Mouse (Mus musculus) embryonic facial prominence, embryonic 15.5 days (tissue): Measurements from ENCODE around the gene Tlr4. TPM values are rescaled to one million over a fixed set of nuclear protein-coding genes. Genes with fewer than 3 reads are reported as not detected.
A peak's percentile ranks its signal among the peaks of the same experiment; 100 is the strongest.

Source experiments
- ATAC-seq: fragments of 200-750 bp; cut with Nextera tagmentation; 2 replicates; pipeline ENCODE4 v1.8.0; 2017; ENCODE audit warnings: low read depth, moderate TSS enrichment; ENCODE audit not compliant: insufficient number of reproducible peaks, low FRiP score, low TSS enrichment
- H3K27ac ChIP-seq: fragments of 300-500 bp; sonication (generic); replicated peaks from 2 replicates; pipeline ENCODE4 v1.5.1; 2015; ENCODE audit warnings: mild to moderate bottlenecking, inconsistent platforms
- H3K27me3 ChIP-seq: fragments of 300-500 bp; sonication (generic); 2 replicates; pipeline ENCODE4 v1.6.1; 2015; ENCODE audit warnings: inconsistent platforms
- H3K36me3 ChIP-seq: fragments of 300-500 bp; sonication (generic); 2 replicates; pipeline ENCODE4 v1.6.1; 2015; ENCODE audit warnings: mild to moderate bottlenecking, inconsistent platforms
- H3K4me1 ChIP-seq: fragments of 300-500 bp; sonication (generic); 2 replicates; pipeline ENCODE4 v1.6.1; 2015; ENCODE audit warnings: inconsistent platforms
- H3K4me2 ChIP-seq: fragments of 300-500 bp; sonication (generic); replicated peaks from 2 replicates; pipeline ENCODE4 v1.6.1; 2015; ENCODE audit warnings: mild to moderate bottlenecking, inconsistent platforms
- H3K4me3 ChIP-seq: fragments of 300-500 bp; sonication (generic); replicated peaks from 2 replicates; pipeline ENCODE4 v1.5.1; 2015; ENCODE audit warnings: mild to moderate bottlenecking, inconsistent platforms
- H3K9ac ChIP-seq: fragments of 300-500 bp; sonication (generic); 2 replicates; pipeline ENCODE4 v1.6.1; 2015; ENCODE audit warnings: inconsistent platforms
- H3K9me3 ChIP-seq: fragments of 300-500 bp; sonication (generic); replicated peaks from 2 replicates; pipeline ENCODE4 v1.6.1; 2016; ENCODE audit warnings: inconsistent platforms
- WGBS: fragments of 180-500 bp; shearing (Covaris S2); methylation state at CpG from one replicate; pipeline ENCODE4 v1.1.7; 2015; 5-methylcytosine and 5-hydroxymethylcytosine counted together
- polyA plus RNA-seq: library from polyadenylated mRNA; unstranded; fragments of >200 nt; fragmentation: Nextera tagmentation; extraction: Ambion mirVana; gene quantifications from 2 replicates; pipeline ENCODE4 v1.2.1, GENCODE M21; 2015

The Tlr4 gene
- polyA plus RNA-seq = 1.7 and 2.3 TPM in 2 replicates

DNA sequence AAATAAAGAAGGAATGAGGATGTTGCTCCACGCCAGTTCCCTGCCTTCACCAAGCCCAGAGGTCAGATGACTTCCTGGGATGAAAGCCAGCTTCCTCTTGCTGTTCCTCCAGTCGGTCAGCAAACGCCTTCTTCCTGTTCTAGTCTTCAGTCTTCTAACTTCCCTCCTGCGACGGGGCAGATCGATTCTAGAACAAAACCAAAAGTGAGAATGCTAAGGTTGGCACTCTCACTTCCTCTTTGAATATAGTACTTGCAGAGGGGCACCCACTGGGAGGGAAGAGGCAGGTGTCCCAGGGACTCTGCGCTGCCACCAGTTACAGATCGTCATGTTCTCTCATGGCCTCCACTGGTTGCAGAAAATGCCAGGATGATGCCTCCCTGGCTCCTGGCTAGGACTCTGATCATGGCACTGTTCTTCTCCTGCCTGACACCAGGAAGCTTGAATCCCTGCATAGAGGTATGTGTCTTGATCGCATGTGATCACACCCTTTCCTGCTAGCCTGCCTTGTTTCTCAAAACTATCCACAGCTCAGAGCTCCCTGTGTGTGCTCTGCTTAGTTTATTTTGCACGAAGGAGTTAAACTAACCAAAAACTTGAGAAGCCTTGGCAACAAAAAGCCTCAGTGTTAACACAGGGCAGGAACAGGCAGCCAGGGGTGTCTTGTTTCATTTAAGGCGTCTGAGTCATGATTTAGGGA, at the start of gene Tlr4:
Gene Tlr4, plus strand, starts transcription at position 122 of the 700 bp plus-strand sequence.
- ATAC-seq = peak; percentile 60
- no peak within 1 kb of the TSS; the same call in 1 of the 2 replicates for H3K9ac ChIP-seq
- WGBS = 40% methylated on average over 11 of the region's 11 CpGs

DNA sequence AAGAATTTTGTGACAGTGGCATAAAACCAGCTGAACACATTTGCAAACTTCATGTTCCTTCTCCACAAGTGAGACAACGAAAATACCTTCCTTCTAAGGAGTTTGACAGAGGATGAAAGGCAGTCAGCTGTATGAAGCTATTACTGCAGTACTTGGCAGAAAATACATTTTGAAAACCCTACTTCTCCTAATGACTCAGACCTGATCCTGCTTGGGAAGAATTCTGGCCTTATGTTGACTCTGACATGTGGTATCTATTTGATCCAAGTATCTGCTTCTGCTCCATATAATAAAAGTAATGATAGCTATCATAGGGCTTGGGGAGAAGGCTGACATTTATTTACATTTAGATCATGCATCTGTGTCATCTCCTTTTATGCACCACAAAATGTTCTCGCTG, 33.1 kb upstream of the Tlr4 start:
- Histone ChIP-seq H3K36me3 (no peaks in the 10 kb centered on the region), H3K27me3 (no peaks in the 10 kb centered on the region), H3K27ac (no peak overlapping the region), H3K4me1 (no peaks in the 10 kb centered on the region), H3K4me3 (no peak overlapping the region), H3K4me2 (no peak overlapping the region), H3K9ac (no peak overlapping the region), H3K9me3 (no peaks in the 10 kb centered on the region)
- no peak for ATAC-seq
- 59% methylated on average over 2 of the region's 2 CpGs for WGBS

More for the DNA sequence above, at the start of gene Tlr4:
- peak within 1 kb of the TSS; percentile 72 for H3K27ac ChIP-seq
- no peaks in the 10 kb centered on the region for H3K4me1 ChIP-seq
- peak within 1 kb of the TSS; percentile 34 for H3K4me2 ChIP-seq
- no peaks in the 10 kb centered on the region for H3K36me3 ChIP-seq
- H3K4me3 ChIP-seq = peak within 1 kb of the TSS; percentile 20
- H3K9me3 ChIP-seq = no peaks in the 10 kb centered on the region
- H3K27me3 ChIP-seq = no peaks in the 10 kb centered on the region

DNA sequence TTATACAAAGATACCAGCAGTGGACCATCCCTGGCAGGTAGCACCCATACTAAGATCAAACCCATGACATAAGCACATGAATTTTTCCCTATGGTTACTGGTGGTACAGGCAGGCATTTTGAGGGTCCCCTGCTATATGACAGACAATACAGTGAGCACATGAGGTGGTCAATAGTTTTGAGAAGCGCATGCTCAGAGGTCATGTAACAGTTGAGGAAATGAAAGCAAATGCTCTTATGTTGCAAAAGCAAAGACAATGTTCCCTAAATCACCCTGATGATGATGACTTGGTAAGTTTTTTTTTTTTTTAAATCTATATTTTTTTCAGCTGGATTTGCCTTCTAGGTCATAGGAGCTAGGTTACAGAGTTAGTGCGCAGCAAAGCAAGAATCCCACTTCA, 30.7 kb upstream of the Tlr4 start:
- H3K27me3 ChIP-seq = no peaks in the 10 kb centered on the region
- WGBS = 96% methylated on average over 2 of the region's 2 CpGs
- ATAC-seq = no peak

DNA sequence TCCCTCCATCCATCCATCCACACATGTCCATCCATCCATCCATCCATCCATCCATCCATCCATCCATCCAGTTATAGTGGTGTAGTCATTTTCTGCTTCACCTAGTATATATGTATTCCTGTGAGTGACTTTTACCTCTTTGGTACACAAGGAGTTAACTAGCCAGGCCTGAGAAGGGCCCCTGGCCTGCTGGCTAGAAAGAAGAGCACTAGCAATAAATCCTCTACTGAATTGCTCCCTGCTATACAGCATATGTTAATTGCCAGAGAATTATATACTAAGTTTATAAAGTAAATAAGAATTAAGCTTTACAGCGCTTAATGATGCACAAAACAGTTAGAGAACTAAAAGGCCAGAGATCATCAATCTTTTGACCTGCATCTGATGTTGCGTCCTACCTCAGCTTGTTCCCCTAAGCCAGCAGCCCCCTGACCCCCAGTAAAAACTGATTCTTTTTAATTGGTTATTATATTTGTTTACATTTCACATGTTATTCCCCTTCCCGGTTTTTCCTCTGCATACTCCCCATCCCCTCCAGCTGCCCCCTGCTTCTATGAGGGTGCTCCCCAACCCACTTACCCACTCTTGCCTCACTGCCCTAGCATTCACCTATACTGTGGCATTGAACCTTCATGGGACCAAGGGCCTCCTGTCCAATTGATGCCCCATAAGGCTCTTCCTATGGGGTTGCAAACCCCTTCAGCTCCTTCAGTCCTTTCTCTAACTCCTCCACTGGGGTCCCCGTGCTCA, 22.7 kb upstream of the Tlr4 start:
- no peak overlapping the region for H3K9ac ChIP-seq
- no peaks in the 10 kb centered on the region for H3K27me3 ChIP-seq
- H3K36me3 ChIP-seq = no peaks in the 10 kb centered on the region
- H3K4me1 ChIP-seq = no peaks in the 10 kb centered on the region
- no peak overlapping the region for H3K4me3 ChIP-seq
- H3K4me2 ChIP-seq = no peak overlapping the region
- no peak overlapping the region for H3K27ac ChIP-seq
- ATAC-seq = no peak
- WGBS = 82% methylated on average over 4 of the region's 4 CpGs
- H3K9me3 ChIP-seq = no peaks in the 10 kb centered on the region

More for the DNA sequence above, 30.7 kb upstream of the Tlr4 start:
- Histone ChIP-seq H3K9me3 (no peaks in the 10 kb centered on the region), H3K27ac (no peak overlapping the region), H3K4me2 (no peak overlapping the region), H3K4me1 (no peaks in the 10 kb centered on the region), H3K36me3 (no peaks in the 10 kb centered on the region), H3K9ac (no peak overlapping the region), H3K4me3 (no peak overlapping the region)

DNA sequence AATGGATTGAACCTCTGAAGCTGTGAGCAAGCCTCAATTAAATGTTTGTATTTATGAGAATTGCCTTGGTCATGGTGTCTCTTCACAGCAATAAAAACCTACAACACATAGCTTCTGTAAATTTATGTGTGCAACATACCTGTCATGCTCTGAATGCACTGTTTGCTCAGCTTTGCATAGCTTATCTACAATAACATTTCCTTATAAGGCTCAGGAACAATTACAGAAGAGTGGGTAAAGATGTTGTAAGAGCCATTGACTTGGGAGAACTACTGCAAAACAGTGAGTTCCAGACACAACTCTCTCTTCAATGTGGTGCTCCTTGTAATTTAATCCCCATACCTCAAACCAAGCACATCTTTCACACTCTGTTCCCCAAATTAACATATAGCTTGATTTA, 21.6 kb upstream of the Tlr4 start:
- Histone ChIP-seq H3K9ac (no peak overlapping the region), H3K27ac (no peak overlapping the region), H3K4me1 (no peaks in the 10 kb centered on the region), H3K9me3 (no peaks in the 10 kb centered on the region), H3K36me3 (no peaks in the 10 kb centered on the region), H3K4me2 (no peak overlapping the region), H3K27me3 (no peaks in the 10 kb centered on the region), H3K4me3 (no peak overlapping the region)
- no peak for ATAC-seq

DNA sequence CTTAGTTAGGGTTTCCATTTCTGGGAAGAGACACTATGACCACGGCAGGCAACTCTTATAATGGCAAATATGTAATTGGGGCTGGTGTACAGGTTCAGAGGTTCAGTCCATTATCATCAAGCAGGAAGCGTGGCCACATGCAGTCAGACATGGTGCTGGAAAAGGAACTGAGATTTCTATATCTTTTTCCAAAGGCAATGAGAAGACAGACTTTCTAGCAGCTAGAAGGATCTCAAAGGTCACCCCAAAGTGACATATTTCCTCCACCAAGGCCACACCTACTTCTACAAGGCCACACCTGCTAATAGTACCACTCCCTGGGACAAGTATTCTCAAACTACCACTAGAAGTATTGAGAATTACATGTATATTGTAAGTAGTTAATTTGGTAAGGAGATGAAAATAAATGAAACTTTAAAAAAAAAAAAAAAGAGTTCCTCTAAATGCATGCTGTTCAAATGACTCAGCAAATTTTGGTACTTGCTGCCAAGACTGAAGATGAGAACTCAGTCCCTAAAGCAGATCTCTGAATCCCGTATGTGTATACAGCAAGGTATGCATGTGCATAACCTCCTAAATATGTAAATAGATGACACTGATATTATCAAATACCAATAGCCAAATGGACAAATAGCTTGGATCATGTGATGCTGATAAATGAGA, 10.9 kb upstream of the Tlr4 start:
- Histone ChIP-seq H3K9me3 (no peaks in the 10 kb centered on the region), H3K4me3 (no peak overlapping the region), H3K36me3 (no peaks in the 10 kb centered on the region), H3K27ac (no peak overlapping the region), H3K27me3 (no peaks in the 10 kb centered on the region), H3K9ac (no peak overlapping the region), H3K4me1 (no peaks in the 10 kb centered on the region), H3K4me2 (no peak overlapping the region)
- no peak for ATAC-seq
- 75% methylated on average over 3 of the region's 3 CpGs for WGBS

DNA sequence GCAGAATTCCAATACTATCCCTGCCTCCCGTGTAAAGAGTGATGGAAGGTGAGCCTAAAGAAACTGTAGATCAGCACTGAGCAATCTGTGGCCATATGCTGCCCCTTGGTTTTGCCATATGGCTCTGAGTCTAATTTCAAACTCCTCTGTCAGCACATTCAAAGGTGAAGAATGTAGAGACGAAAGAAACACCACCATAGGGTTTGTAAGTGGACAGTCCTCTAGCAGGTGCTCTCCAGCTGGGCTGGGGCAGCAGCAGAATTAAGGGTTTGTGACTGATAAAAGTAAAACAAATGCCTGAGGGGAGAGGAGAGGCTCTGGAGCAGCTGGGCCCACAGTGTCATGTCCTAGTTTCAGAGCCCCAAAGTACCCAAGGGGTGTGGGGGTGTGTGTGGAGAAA, 6.2 kb upstream of the Tlr4 start:
- Histone ChIP-seq H3K4me1 (no peaks in the 10 kb centered on the region), H3K4me3 (no peak overlapping the region), H3K27me3 (no peaks in the 10 kb centered on the region), H3K4me2 (no peak overlapping the region), H3K27ac (no peak overlapping the region), H3K9me3 (no peaks in the 10 kb centered on the region), H3K9ac (no peak overlapping the region), H3K36me3 (no peaks in the 10 kb centered on the region)
- WGBS = 55% methylated on average over 2 of the region's 2 CpGs
- ATAC-seq = no peak

DNA sequence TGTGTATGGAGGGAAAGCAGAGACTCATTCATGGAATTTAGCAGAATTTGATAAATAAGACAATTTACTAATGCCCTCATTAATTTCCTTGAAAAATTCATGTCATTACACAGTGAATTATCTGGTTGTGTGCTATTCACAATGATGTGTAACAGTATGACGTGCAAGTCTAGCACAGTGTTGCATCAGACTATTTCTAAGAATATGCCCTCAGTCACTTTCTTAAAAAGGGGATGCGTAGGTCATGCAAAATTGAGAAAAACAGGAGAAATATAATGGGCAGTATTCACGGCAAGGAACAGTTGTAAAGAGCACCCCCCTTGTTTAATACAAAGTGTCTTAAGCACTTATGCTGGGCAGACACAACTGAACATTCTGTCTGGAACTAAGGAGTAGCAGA, 5.6 kb upstream of the Tlr4 start:
- ATAC-seq = no peak
- no peaks in the 10 kb centered on the region for H3K9me3 ChIP-seq
- no peak overlapping the region for H3K27ac ChIP-seq
- WGBS = 82% methylated on average over 3 of the region's 3 CpGs
- H3K4me2 ChIP-seq = no peak overlapping the region
- H3K27me3 ChIP-seq = no peaks in the 10 kb centered on the region
- no peaks in the 10 kb centered on the region for H3K4me1 ChIP-seq
- no peak overlapping the region for H3K4me3 ChIP-seq
- no peak overlapping the region for H3K9ac ChIP-seq
- H3K36me3 ChIP-seq = no peaks in the 10 kb centered on the region

DNA sequence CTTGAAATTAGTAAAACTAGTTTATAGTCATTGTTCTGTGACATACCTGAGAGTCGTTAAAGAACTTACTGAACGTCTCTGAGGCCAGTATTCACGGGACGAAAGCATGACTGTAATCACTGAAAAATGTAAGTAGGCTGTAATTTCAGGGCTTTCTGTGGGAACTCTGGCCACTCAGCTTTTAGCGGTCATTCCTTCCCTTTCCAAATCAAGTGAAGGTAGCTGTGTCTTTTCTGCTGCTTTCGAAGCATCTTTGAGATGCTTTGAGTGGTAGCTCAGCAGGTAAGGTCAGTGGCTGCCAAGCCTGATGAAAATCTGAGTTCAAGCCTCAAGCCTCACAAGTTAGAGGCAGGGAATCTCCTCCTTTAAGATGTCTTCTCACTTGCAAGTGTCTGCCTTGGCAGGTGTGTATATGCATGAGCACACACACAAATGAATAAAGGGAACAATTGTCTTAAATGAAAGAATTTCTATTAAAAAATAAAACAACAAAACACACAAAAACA, 832 bp downstream of the Tlr4 start:
- WGBS = 28% methylated on average over 6 of the region's 6 CpGs
- no peaks in the 10 kb centered on the region for H3K27me3 ChIP-seq
- peak overlapping the region; percentile 34 for H3K4me2 ChIP-seq
- no peak overlapping the region for H3K9ac ChIP-seq
- no peaks in the 10 kb centered on the region for H3K36me3 ChIP-seq
- no peaks in the 10 kb centered on the region for H3K4me1 ChIP-seq
- no peaks in the 10 kb centered on the region for H3K9me3 ChIP-seq
- H3K27ac ChIP-seq = peak overlapping the region; percentile 72
- H3K4me3 ChIP-seq = peak overlapping the region; percentile 20
- no peak for ATAC-seq

DNA sequence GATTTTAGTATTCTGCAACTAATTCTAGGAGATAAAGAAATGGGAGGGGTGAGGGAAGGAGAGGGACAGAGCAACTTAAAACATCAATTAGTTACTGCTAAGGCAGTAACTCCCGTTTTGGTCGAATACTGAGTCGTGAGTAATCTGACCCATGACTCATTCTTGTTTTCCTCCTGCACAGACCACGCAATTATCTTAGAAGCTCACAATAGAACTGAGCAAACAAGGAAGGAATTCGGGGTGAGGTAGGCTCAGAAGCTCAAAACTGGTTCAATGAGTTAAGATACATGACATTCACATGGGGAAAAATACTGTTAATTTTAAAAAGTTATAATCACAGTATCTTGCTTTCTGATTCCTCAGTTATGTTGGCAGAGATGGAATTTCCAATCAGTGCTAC, 1.3 kb downstream of the Tlr4 start:
- peak; percentile 72 for ATAC-seq
- 12% methylated on average over 5 of the region's 5 CpGs for WGBS

DNA sequence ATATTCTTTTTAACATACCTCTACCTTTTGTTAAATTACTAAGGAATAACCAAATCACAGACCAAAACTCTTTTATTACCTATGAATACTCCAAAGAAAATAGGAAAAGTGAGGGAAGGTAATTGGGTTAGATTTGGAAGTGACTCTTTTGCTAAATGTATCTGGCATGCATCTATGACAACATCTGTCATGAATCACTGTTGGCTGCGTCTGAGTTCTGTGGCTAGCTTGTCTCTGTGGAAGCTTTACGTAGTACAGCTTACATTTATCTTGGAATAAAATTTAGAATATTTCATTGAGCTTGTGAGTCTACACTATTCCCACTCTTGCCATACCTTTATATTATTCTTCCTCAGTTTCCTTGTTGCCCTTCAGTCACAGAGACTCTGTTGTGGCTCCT, 10.7 kb downstream of the Tlr4 start:
- no peak overlapping the region for H3K9ac ChIP-seq

More for the DNA sequence above, 1.3 kb downstream of the Tlr4 start:
- H3K9ac ChIP-seq = no peak overlapping the region
- no peak overlapping the region; the same call in none of the 2 replicates for H3K27ac ChIP-seq
- no peaks in the 10 kb centered on the region for H3K9me3 ChIP-seq
- no peak overlapping the region for H3K4me3 ChIP-seq
- no peak overlapping the region for H3K4me2 ChIP-seq
- H3K36me3 ChIP-seq = no peaks in the 10 kb centered on the region
- no peaks in the 10 kb centered on the region for H3K27me3 ChIP-seq
- no peaks in the 10 kb centered on the region for H3K4me1 ChIP-seq

More for the DNA sequence above, 10.7 kb downstream of the Tlr4 start:
- ATAC-seq = no peak
- H3K27me3 ChIP-seq = no peaks in the 10 kb centered on the region
- no peaks in the 10 kb centered on the region for H3K4me1 ChIP-seq
- no peak overlapping the region for H3K27ac ChIP-seq
- WGBS = 46% methylated on average over 2 of the region's 2 CpGs
- H3K4me3 ChIP-seq = no peak overlapping the region
- no peaks in the 10 kb centered on the region for H3K9me3 ChIP-seq
- no peak overlapping the region for H3K4me2 ChIP-seq
- no peaks in the 10 kb centered on the region for H3K36me3 ChIP-seq
